Mouse (Mus musculus) embryonic facial prominence, embryonic 13.5 days (tissue): ENCODE data around the gene Ube3c. TPM values are rescaled to one million over a fixed set of nuclear protein-coding genes. Genes with fewer than 3 reads are reported as not detected.

Experiments used
- polyA plus RNA-seq: library from polyadenylated mRNA; unstranded; fragments of >200 nt; fragmentation: Nextera tagmentation; extraction: Ambion mirVana; gene quantifications from 2 replicates; pipeline ENCODE4 v1.2.1, GENCODE M21; 2015

Ube3c gene
- polyA plus RNA-seq, 1 experiment from 2014 or later, result 17.5 TPM

Other genes with a start within 250 kb of the Ube3c start
- gene Lmbr1, start 190.9 kb upstream of the Ube3c start, polyA plus RNA-seq, result 9.0 and 13.1 TPM in 2 replicates
- gene Nom1, start 134.6 kb upstream of the Ube3c start, polyA plus RNA-seq, result 27.9 and 28.0 TPM in 2 replicates
- not detected in 2 replicates for gene Mnx1, start 90.8 kb upstream of the Ube3c start, polyA plus RNA-seq
- 156 and 157 TPM in 2 replicates for gene Dnajb6, start 166.4 kb downstream of the Ube3c start, polyA plus RNA-seq
- gene Gm5129, start 166.7 kb downstream of the Ube3c start, polyA plus RNA-seq, result not detected in 2 replicates